Mouse (Mus musculus) spleen, postnatal 36 days (tissue): Measurements from ENCODE around the gene Gm8926.
"Not testable (repeated sequence)": the region's sequence is repeated elsewhere in the genome, so short reads cannot be mapped to it uniquely, and the experiment has no call there.

ENCODE experiments used
- DNase-seq, 2 experiments: peaks; one replicate each; pipeline ENCODE4 v3.0.0; 2022; ENCODE audit warnings: low spot score in 2 of 2, mixed read lengths in 1 of 2

The Gm8926 gene

DNA sequence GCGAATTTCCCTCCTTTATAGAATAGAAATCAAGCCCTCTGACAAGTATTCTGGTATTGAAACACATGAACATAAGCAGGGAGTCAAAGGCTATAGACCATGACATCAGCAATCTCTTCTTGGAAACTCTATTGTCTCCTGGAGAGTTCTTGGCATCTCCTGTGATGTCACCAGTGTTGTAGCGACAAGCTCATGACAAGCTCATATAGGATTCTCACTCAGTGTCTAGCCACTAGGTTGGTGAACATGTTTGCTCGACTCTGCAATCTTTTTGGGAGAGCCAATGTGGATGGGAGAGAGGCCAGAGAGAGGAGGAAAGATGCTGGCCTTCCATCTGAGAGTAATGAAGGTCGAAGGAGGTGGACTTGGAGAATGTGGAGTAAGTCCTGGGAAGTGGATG lies at the start of gene Gm8926:
Gene Gm8926 (plus strand): TSS at position 301 of the 400 bp plus-strand sequence.
- not testable (repeated sequence) for DNase-seq
